Mouse (Mus musculus): ENCODE data around the gene Nf1. TPM values are rescaled to one million over a fixed set of nuclear protein-coding genes. Genes with fewer than 3 reads are reported as not detected.

The Nf1 gene
- polyA plus RNA-seq, 1 experiment from 2014 or later, result 14.8 TPM

- peaks cover 78% of the 10 kb centered on the region for H3K36me3 ChIP-seq (ENCODE audit: control insufficient read depth, insufficient read depth, low read length)
Measured at GRCm38 (mm10) chr11:79568197-79568911, 228.9 kb downstream of the Nf1 start.

GRCm38 (mm10) chr11:79570319-79570718 is 230.8 kb downstream of the Nf1 start:
- Histone ChIP-seq H3K27ac (ENCODE audit: low read depth, low read length) (no peak overlapping the region), H3K4me3 (ENCODE audit: low read length) (no peak overlapping the region), H3K9me3 (ENCODE audit: control insufficient read depth, low read length) (no peaks in the 10 kb centered on the region), H3K27me3 (ENCODE audit: control insufficient read depth, insufficient read depth, low read length) (no peaks in the 10 kb centered on the region), H3K4me1 (ENCODE audit: control insufficient read depth, insufficient read depth, low read length) (no peaks in the 10 kb centered on the region), H3K36me3 (ENCODE audit: control insufficient read depth, insufficient read depth, low read length) (peaks cover 80% of the 10 kb centered on the region), H3K4me2 (replicated peaks; ENCODE audit: low read depth, low read length) (no peak overlapping the region), H3K9ac (ENCODE audit: low read depth, low read length) (no peak overlapping the region)
- 96% methylated on average over 2 of the region's 2 CpGs for WGBS
- no peak for ATAC-seq (ENCODE audit: low FRiP score, low TSS enrichment)

More at GRCm38 (mm10) chr11:79568197-79568911, 228.9 kb downstream of the Nf1 start:
- H3K4me3 ChIP-seq (ENCODE audit: low read length), result no peak overlapping the region
- H3K4me1 ChIP-seq (ENCODE audit: control insufficient read depth, insufficient read depth, low read length), result no peaks in the 10 kb centered on the region
- H3K9ac ChIP-seq (ENCODE audit: low read depth, low read length), result no peak overlapping the region
- no peak overlapping the region for H3K27ac ChIP-seq (ENCODE audit: low read depth, low read length)
- H3K9me3 ChIP-seq (ENCODE audit: control insufficient read depth, low read length), result no peaks in the 10 kb centered on the region
- ATAC-seq (ENCODE audit: low FRiP score, low TSS enrichment), result no peak
- 93% methylated on average over 11 of the region's 11 CpGs for WGBS
- H3K4me2 ChIP-seq (replicated peaks; ENCODE audit: low read depth, low read length), result no peak overlapping the region
- H3K27me3 ChIP-seq (ENCODE audit: control insufficient read depth, insufficient read depth, low read length), result no peaks in the 10 kb centered on the region

GRCm38 (mm10) chr11:79573836-79574235 is 234.3 kb downstream of the Nf1 start:
- Histone ChIP-seq H3K36me3 (ENCODE audit: control insufficient read depth, insufficient read depth, low read length) (peaks cover 61% of the 10 kb centered on the region), H3K27ac (ENCODE audit: low read depth, low read length) (no peak overlapping the region), H3K4me1 (ENCODE audit: control insufficient read depth, insufficient read depth, low read length) (no peaks in the 10 kb centered on the region), H3K9ac (ENCODE audit: low read depth, low read length) (no peak overlapping the region), H3K4me3 (ENCODE audit: low read length) (no peak overlapping the region), H3K4me2 (replicated peaks; ENCODE audit: low read depth, low read length) (no peak overlapping the region), H3K27me3 (ENCODE audit: control insufficient read depth, insufficient read depth, low read length) (no peaks in the 10 kb centered on the region), H3K9me3 (ENCODE audit: control insufficient read depth, low read length) (no peaks in the 10 kb centered on the region)
- no peak for ATAC-seq (ENCODE audit: low FRiP score, low TSS enrichment)
- 88% methylated on average over 3 of the region's 3 CpGs for WGBS

- Histone ChIP-seq H3K4me1 (ENCODE audit: control insufficient read depth, insufficient read depth, low read length) (no peaks in the 10 kb centered on the region), H3K4me3 (ENCODE audit: low read length) (no peak overlapping the region), H3K27me3 (ENCODE audit: control insufficient read depth, insufficient read depth, low read length) (no peaks in the 10 kb centered on the region), H3K36me3 (ENCODE audit: control insufficient read depth, insufficient read depth, low read length) (peaks cover 53% of the 10 kb centered on the region), H3K4me2 (replicated peaks; ENCODE audit: low read depth, low read length) (no peak overlapping the region), H3K9me3 (ENCODE audit: control insufficient read depth, low read length) (no peaks in the 10 kb centered on the region), H3K9ac (ENCODE audit: low read depth, low read length) (no peak overlapping the region), H3K27ac (ENCODE audit: low read depth, low read length) (no peak overlapping the region)
- ATAC-seq (ENCODE audit: low FRiP score, low TSS enrichment), result no peak
- 92% methylated on average over 14 of the region's 14 CpGs for WGBS
Measured at GRCm38 (mm10) chr11:79575383-79576073, 236.0 kb downstream of the Nf1 start.

GRCm38 (mm10) chr11:79577741-79578140 is 238.2 kb downstream of the Nf1 start:
- Histone ChIP-seq H3K9me3 (ENCODE audit: control insufficient read depth, low read length) (no peaks in the 10 kb centered on the region), H3K4me3 (ENCODE audit: low read length) (no peak overlapping the region), H3K27ac (ENCODE audit: low read depth, low read length) (no peak overlapping the region), H3K36me3 (ENCODE audit: control insufficient read depth, insufficient read depth, low read length) (peaks cover 33% of the 10 kb centered on the region; the same call in 1 of the 2 replicates), H3K27me3 (ENCODE audit: control insufficient read depth, insufficient read depth, low read length) (no peaks in the 10 kb centered on the region), H3K9ac (ENCODE audit: low read depth, low read length) (no peak overlapping the region), H3K4me1 (ENCODE audit: control insufficient read depth, insufficient read depth, low read length) (0 out of 2 replicates have a peak, but pooled peaks cover 2% of the 10 kb centered on the region), H3K4me2 (replicated peaks; ENCODE audit: low read depth, low read length) (no peak overlapping the region)
- no peak for ATAC-seq (ENCODE audit: low FRiP score, low TSS enrichment)
- WGBS, result 60% methylated on average over 5 of the region's 5 CpGs

- peak; percentile 71; the same call in 1 of the 2 replicates for ATAC-seq (ENCODE audit: low FRiP score, low TSS enrichment)
- H3K27ac ChIP-seq (ENCODE audit: low read depth, low read length), result no peak overlapping the region
- no peak overlapping the region for H3K9ac ChIP-seq (ENCODE audit: low read depth, low read length)
- 0 out of 2 replicates have a peak, but pooled peaks cover 2% of the 10 kb centered on the region for H3K4me1 ChIP-seq (ENCODE audit: control insufficient read depth, insufficient read depth, low read length)
- H3K9me3 ChIP-seq (ENCODE audit: control insufficient read depth, low read length), result no peaks in the 10 kb centered on the region
- H3K36me3 ChIP-seq (ENCODE audit: control insufficient read depth, insufficient read depth, low read length), result peaks cover 18% of the 10 kb centered on the region; the same call in 1 of the 2 replicates
- H3K4me3 ChIP-seq (ENCODE audit: low read length), result no peak overlapping the region
- no peak overlapping the region for H3K4me2 ChIP-seq (replicated peaks; ENCODE audit: low read depth, low read length)
- 43% methylated on average over 4 of the region's 4 CpGs for WGBS
- H3K27me3 ChIP-seq (ENCODE audit: control insufficient read depth, insufficient read depth, low read length), result no peaks in the 10 kb centered on the region
Measured at GRCm38 (mm10) chr11:79580660-79581059, 241.2 kb downstream of the Nf1 start.

GRCm38 (mm10) chr11:79581257-79581656 is 241.8 kb downstream of the Nf1 start:
- H3K4me1 ChIP-seq (ENCODE audit: control insufficient read depth, insufficient read depth, low read length), result 0 out of 2 replicates have a peak, but pooled peaks cover 2% of the 10 kb centered on the region
- no peak for ATAC-seq (ENCODE audit: low FRiP score, low TSS enrichment)
- H3K4me2 ChIP-seq (replicated peaks; ENCODE audit: low read depth, low read length), result no peak overlapping the region
- 76% methylated on average over 6 of the region's 6 CpGs for WGBS
- H3K9ac ChIP-seq (ENCODE audit: low read depth, low read length), result no peak overlapping the region
- no peak overlapping the region for H3K27ac ChIP-seq (ENCODE audit: low read depth, low read length)
- H3K27me3 ChIP-seq (ENCODE audit: control insufficient read depth, insufficient read depth, low read length), result no peaks in the 10 kb centered on the region
- H3K36me3 ChIP-seq (ENCODE audit: control insufficient read depth, insufficient read depth, low read length), result peaks cover 17% of the 10 kb centered on the region; the same call in 1 of the 2 replicates
- no peaks in the 10 kb centered on the region for H3K9me3 ChIP-seq (ENCODE audit: control insufficient read depth, low read length)
- H3K4me3 ChIP-seq (ENCODE audit: low read length), result no peak overlapping the region

- WGBS, result 12% methylated on average over 5 of the region's 5 CpGs
- H3K9ac ChIP-seq (ENCODE audit: low read depth, low read length), result no peak overlapping the region
- H3K36me3 ChIP-seq (ENCODE audit: control insufficient read depth, insufficient read depth, low read length), result peaks cover 4% of the 10 kb centered on the region; the same call in 1 of the 2 replicates
- H3K27me3 ChIP-seq (ENCODE audit: control insufficient read depth, insufficient read depth, low read length), result 0 out of 2 replicates have a peak, but pooled peaks cover 6% of the 10 kb centered on the region
- no peaks in the 10 kb centered on the region for H3K9me3 ChIP-seq (ENCODE audit: control insufficient read depth, low read length)
- 0 out of 2 replicates have a peak, but pooled peaks cover 2% of the 10 kb centered on the region for H3K4me1 ChIP-seq (ENCODE audit: control insufficient read depth, insufficient read depth, low read length)
- H3K27ac ChIP-seq (ENCODE audit: low read depth, low read length), result no peak overlapping the region
- no peak overlapping the region for H3K4me3 ChIP-seq (ENCODE audit: low read length)
- H3K4me2 ChIP-seq (replicated peaks; ENCODE audit: low read depth, low read length), result no peak overlapping the region
- ATAC-seq (ENCODE audit: low FRiP score, low TSS enrichment), result peak; percentile 70
Measured at GRCm38 (mm10) chr11:79584191-79584590, 244.7 kb downstream of the Nf1 start.

Data from kidney, embryonic 14.5 days (tissue).